Mouse (Mus musculus) bone marrow, adult 2 months (tissue): ENCODE measurements at regions not wholly inside any gene's neighbourhood (a gene's known extent, or its start where the extent isn't known, plus 50 kb on each side); places are given as distances from the start of the nearest gene placed in this dataset.

Source experiments
- CTCF ChIP-seq: fragments of 200-500 bp; IDR thresholded peaks from 2 replicates; pipeline ENCODE4 v1.5.1; 2011; ENCODE audit warnings: low read length, control low read depth; ENCODE audit not compliant: control insufficient read depth, insufficient read depth
- POLR2A ChIP-seq: fragments of 200-500 bp; IDR thresholded peaks from 2 replicates; pipeline ENCODE4 v1.6.1; 2011; ENCODE audit warnings: low read depth, mild to moderate bottlenecking, control low read depth, low read length, borderline replicate concordance; ENCODE audit not compliant: control insufficient read depth

GRCm38 (mm10) chr14:76266249-76266648, 148.5 kb upstream of the Tsc22d1 start:
- TF ChIP-seq POLR2A (no peak), CTCF (0 out of 2 replicates have a peak, but pooled peaks have one; percentile 8)
